Mouse (Mus musculus) kidney, embryonic 16.5 days (tissue): Measurements from ENCODE around the gene Tas2r144. TPM values are rescaled to one million over a fixed set of nuclear protein-coding genes. Genes with fewer than 3 reads are reported as not detected.

Experiments
- ATAC-seq: fragments of 200-750 bp; cut with Nextera tagmentation; 2 replicates; pipeline ENCODE4 v1.8.0; 2017; ENCODE audit warnings: moderate TSS enrichment; ENCODE audit not compliant: low FRiP score, low TSS enrichment
- H3K27ac ChIP-seq: fragments of 300-500 bp; sonication (generic); 2 replicates; pipeline ENCODE4 v1.5.1; 2014; ENCODE audit warnings: low read length
- H3K27me3 ChIP-seq: fragments of 300-500 bp; sonication (generic); 2 replicates; pipeline ENCODE4 v1.6.1; 2014; ENCODE audit warnings: low read length, control low read depth, mixed read lengths; ENCODE audit not compliant: insufficient read depth
- H3K36me3 ChIP-seq: fragments of 300-500 bp; sonication (generic); 2 replicates; pipeline ENCODE4 v1.6.1; 2014; ENCODE audit warnings: low read length, control low read depth, mixed read lengths; ENCODE audit not compliant: insufficient read depth
- H3K4me1 ChIP-seq: fragments of 300-500 bp; sonication (generic); 2 replicates; pipeline ENCODE4 v1.6.1; 2014; ENCODE audit warnings: low read length, control low read depth, mixed read lengths; ENCODE audit not compliant: insufficient read depth
- H3K4me2 ChIP-seq: fragments of 300-500 bp; sonication (generic); replicated peaks from 2 replicates; pipeline ENCODE4 v1.6.1; 2014; ENCODE audit warnings: low read depth, low read length
- H3K4me3 ChIP-seq: fragments of 300-500 bp; sonication (generic); 2 replicates; pipeline ENCODE4 v1.5.1; 2014; ENCODE audit warnings: mild to moderate bottlenecking, low read length
- H3K9ac ChIP-seq: fragments of 300-500 bp; sonication (generic); replicated peaks from 2 replicates; pipeline ENCODE4 v1.6.1; 2014; ENCODE audit warnings: low read length
- H3K9me3 ChIP-seq: fragments of 300-500 bp; sonication (generic); 2 replicates; pipeline ENCODE4 v1.6.1; 2016; ENCODE audit warnings: low read length, control low read depth
- WGBS: fragments of 180-500 bp; shearing (Covaris S2); extraction: QIAGEN DNeasy Blood & Tissue Kit; methylation state at CpG from one replicate; pipeline ENCODE4 v1.1.7; 2014; 5-methylcytosine and 5-hydroxymethylcytosine counted together
- polyA plus RNA-seq: library from polyadenylated mRNA; unstranded; fragments of >200 nt; fragmentation: Nextera tagmentation; extraction: Ambion mirVana; gene quantifications from 2 replicates; pipeline ENCODE4 v1.2.1, GENCODE M21; 2015

Tas2r144 gene
- polyA plus RNA-seq, 1 experiment from 2014 or later, result not detected

- peaks cover 5% of the 10 kb centered on the region; the same call in 1 of the 2 replicates for H3K4me1 ChIP-seq
- 17% methylated on average over 20 of the region's 20 CpGs for WGBS
- H3K27me3 ChIP-seq, result no peaks in the 10 kb centered on the region
- H3K27ac ChIP-seq, result no peak within 1 kb of the TSS
- peak within 1 kb of the TSS; percentile 48 for H3K9ac ChIP-seq
- no peaks in the 10 kb centered on the region for H3K36me3 ChIP-seq
- peak within 1 kb of the TSS; percentile 51 for H3K4me2 ChIP-seq
- H3K4me3 ChIP-seq, result peak within 1 kb of the TSS; percentile 38
- no peak for ATAC-seq
- H3K9me3 ChIP-seq, result no peaks in the 10 kb centered on the region
Measured at GRCm38 (mm10) chr6:42261524-42262170, 46.5 kb downstream of the Tas2r144 start, which contains the start of gene Tmem139. Gene Tmem139, plus strand, starts transcription at chr6:42261970.

- Histone ChIP-seq H3K4me2 (peak within 1 kb of the TSS; percentile 66), H3K4me3 (peak within 1 kb of the TSS; percentile 83), H3K27me3 (no peaks in the 10 kb centered on the region), H3K27ac (peak within 1 kb of the TSS; percentile 92), H3K9me3 (no peaks in the 10 kb centered on the region), H3K36me3 (peaks cover 26% of the 10 kb centered on the region), H3K9ac (peak within 1 kb of the TSS; percentile 91), H3K4me1 (peaks cover 6% of the 10 kb centered on the region)
- under 1% methylated on average over 48 of the region's 51 CpGs for WGBS
- peak; percentile 99 for ATAC-seq
Measured at GRCm38 (mm10) chr6:42264626-42265312, 49.6 kb downstream of the Tas2r144 start, which contains the start of gene Casp2. Gene Casp2, plus strand, starts transcription at chr6:42264985.

Other genes starting within 250 kb of the Tas2r144 start
- gene Sval3, start 247.2 kb upstream of the Tas2r144 start, polyA plus RNA-seq, result not detected in 2 replicates
- gene Sva, start 176.9 kb upstream of the Tas2r144 start, polyA plus RNA-seq, result not detected in 2 replicates
- gene Tas2r139, start 74.4 kb upstream of the Tas2r144 start, polyA plus RNA-seq, result not detected in 2 replicates
- 36.7 and 37.8 TPM in 2 replicates for gene Gstk1, start 30.6 kb downstream of the Tas2r144 start, polyA plus RNA-seq
- gene Tmem139, start 46.6 kb downstream of the Tas2r144 start, polyA plus RNA-seq, result 4.6 and 4.9 TPM in 2 replicates
- 70.6 and 71.2 TPM in 2 replicates for gene Casp2, start 49.7 kb downstream of the Tas2r144 start, polyA plus RNA-seq
- gene Clcn1, start 71.4 kb downstream of the Tas2r144 start, polyA plus RNA-seq, result 0.17 and 0.29 TPM in 2 replicates
- 0.11 and 0.13 TPM in 2 replicates for gene Fam131b, start 109.3 kb downstream of the Tas2r144 start, polyA plus RNA-seq
- gene Zyx, start 134.3 kb downstream of the Tas2r144 start, polyA plus RNA-seq, result 115 and 130 TPM in 2 replicates
- gene Epha1, start 157.9 kb downstream of the Tas2r144 start, polyA plus RNA-seq, result 8.2 and 8.6 TPM in 2 replicates
- gene Tas2r143, start 184.9 kb downstream of the Tas2r144 start, polyA plus RNA-seq, result not detected in 2 replicates
- gene Tas2r135, start 190.1 kb downstream of the Tas2r144 start, polyA plus RNA-seq, result not detected in 2 replicates
- gene Tas2r126, start 219.2 kb downstream of the Tas2r144 start, polyA plus RNA-seq, result not detected in 2 replicates
- not detected in 2 replicates for gene Olfr458, start 249.9 kb downstream of the Tas2r144 start, polyA plus RNA-seq